Mouse (Mus musculus): Measurements from ENCODE around the gene Tdrkh. TPM values are rescaled to one million over a fixed set of nuclear protein-coding genes. Genes with fewer than 3 reads are reported as not detected.

Tdrkh gene
- polyA plus RNA-seq, 1 experiment from 2014 or later = 61.6 TPM

GRCm38 (mm10) chr3:94374636-94375035 lies 38.4 kb upstream of the Tdrkh start:
- no peak for ATAC-seq
- no peak overlapping the region for H3K27ac ChIP-seq
- peaks cover 8% of the 10 kb centered on the region for H3K27me3 ChIP-seq
- no peak overlapping the region for H3K4me3 ChIP-seq (replicated peaks)
- no peaks in the 10 kb centered on the region for H3K36me3 ChIP-seq
- H3K4me2 ChIP-seq (replicated peaks) = no peak overlapping the region
- H3K4me1 ChIP-seq (replicated peaks) = peaks cover 28% of the 10 kb centered on the region
- H3K9me3 ChIP-seq = no peaks in the 10 kb centered on the region
- no peak overlapping the region for H3K9ac ChIP-seq (replicated peaks)

DNA sequence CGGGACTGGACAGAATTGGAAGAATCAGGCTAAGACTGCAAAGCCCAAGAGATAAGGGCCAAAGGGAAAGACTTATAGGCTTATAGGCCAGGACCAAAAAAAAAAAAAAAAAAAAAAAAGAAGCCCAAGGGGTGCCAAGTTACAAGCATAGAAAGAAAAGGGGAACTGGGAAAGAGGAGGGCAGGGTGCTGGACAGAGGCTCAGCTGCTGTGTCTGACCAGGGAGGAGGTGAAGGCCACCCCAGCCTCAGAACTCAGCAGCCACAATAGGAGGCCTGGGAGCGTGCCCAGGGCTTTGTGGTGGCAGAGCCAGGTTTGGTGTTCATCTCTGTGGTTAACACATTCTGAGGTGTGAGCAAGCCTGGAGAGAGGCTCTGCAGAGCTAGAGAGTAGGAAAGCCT lies 37.9 kb upstream of the Tdrkh start:
- 83% methylated on average over 2 of the region's 2 CpGs for WGBS
- no peak for ATAC-seq
- Histone ChIP-seq H3K36me3 (no peaks in the 10 kb centered on the region), H3K9ac (replicated peaks) (no peak overlapping the region), H3K4me1 (replicated peaks) (peaks cover 31% of the 10 kb centered on the region), H3K4me3 (replicated peaks) (no peak overlapping the region), H3K27me3 (peaks cover 8% of the 10 kb centered on the region), H3K9me3 (no peaks in the 10 kb centered on the region), H3K27ac (no peak overlapping the region), H3K4me2 (replicated peaks) (no peak overlapping the region)

- H3K36me3 ChIP-seq = no peaks in the 10 kb centered on the region
- no peak overlapping the region for H3K27ac ChIP-seq
- no peak overlapping the region for H3K4me2 ChIP-seq (replicated peaks)
- no peak overlapping the region for H3K4me3 ChIP-seq (replicated peaks)
- WGBS = 36% methylated on average over 5 of the region's 5 CpGs
- H3K9me3 ChIP-seq = no peaks in the 10 kb centered on the region
- no peak for ATAC-seq
- no peak overlapping the region for H3K9ac ChIP-seq (replicated peaks)
- H3K4me1 ChIP-seq (replicated peaks) = peaks cover 32% of the 10 kb centered on the region
- peaks cover 8% of the 10 kb centered on the region for H3K27me3 ChIP-seq
Observed at GRCm38 (mm10) chr3:94375861-94376260, 37.2 kb upstream of the Tdrkh start.

- ATAC-seq = no peak
- no peak overlapping the region for H3K27ac ChIP-seq
- no peak overlapping the region for H3K4me3 ChIP-seq (replicated peaks)
- no peak overlapping the region for H3K4me2 ChIP-seq (replicated peaks)
- H3K9ac ChIP-seq (replicated peaks) = no peak overlapping the region
- peaks cover 8% of the 10 kb centered on the region for H3K27me3 ChIP-seq
- peaks cover 22% of the 10 kb centered on the region for H3K4me1 ChIP-seq (replicated peaks)
- WGBS = 22% methylated on average over 13 of the region's 13 CpGs
- no peaks in the 10 kb centered on the region for H3K9me3 ChIP-seq
- no peaks in the 10 kb centered on the region for H3K36me3 ChIP-seq
Observed at GRCm38 (mm10) chr3:94377028-94377923, 35.8 kb upstream of the Tdrkh start.

GRCm38 (mm10) chr3:94379831-94380510 lies 33.1 kb upstream of the Tdrkh start:
- 0 out of 2 replicates have a peak, but pooled peaks cover under 1% of the 10 kb centered on the region for H3K27me3 ChIP-seq
- H3K4me2 ChIP-seq (replicated peaks) = no peak overlapping the region
- WGBS = 26% methylated on average over 9 of the region's 9 CpGs
- H3K27ac ChIP-seq = no peak overlapping the region
- H3K9ac ChIP-seq (replicated peaks) = no peak overlapping the region
- H3K9me3 ChIP-seq = no peaks in the 10 kb centered on the region
- no peaks in the 10 kb centered on the region for H3K36me3 ChIP-seq
- H3K4me3 ChIP-seq (replicated peaks) = no peak overlapping the region
- H3K4me1 ChIP-seq (replicated peaks) = peaks cover 4% of the 10 kb centered on the region; the same call in 1 of the 2 replicates
- ATAC-seq = no peak

- H3K4me3 ChIP-seq (replicated peaks) = no peak overlapping the region
- H3K4me1 ChIP-seq (replicated peaks) = peaks cover 4% of the 10 kb centered on the region; the same call in 1 of the 2 replicates
- H3K4me2 ChIP-seq (replicated peaks) = no peak overlapping the region
- no peaks in the 10 kb centered on the region for H3K36me3 ChIP-seq
- 74% methylated on average over 5 of the region's 5 CpGs for WGBS
- H3K9me3 ChIP-seq = no peaks in the 10 kb centered on the region
- no peaks in the 10 kb centered on the region for H3K27me3 ChIP-seq
- ATAC-seq = no peak
- no peak overlapping the region for H3K9ac ChIP-seq (replicated peaks)
- no peak overlapping the region for H3K27ac ChIP-seq
Observed at GRCm38 (mm10) chr3:94382308-94382707, 30.8 kb upstream of the Tdrkh start.

- Histone ChIP-seq H3K9ac (replicated peaks) (no peak overlapping the region), H3K27ac (no peak overlapping the region), H3K4me3 (replicated peaks) (no peak overlapping the region), H3K36me3 (no peaks in the 10 kb centered on the region), H3K9me3 (no peaks in the 10 kb centered on the region), H3K27me3 (no peaks in the 10 kb centered on the region), H3K4me2 (replicated peaks) (no peak overlapping the region), H3K4me1 (replicated peaks) (peaks cover 4% of the 10 kb centered on the region; the same call in 1 of the 2 replicates)
- no peak for ATAC-seq
- 47% methylated on average over 3 of the region's 3 CpGs for WGBS
Observed at GRCm38 (mm10) chr3:94383476-94383875, 29.6 kb upstream of the Tdrkh start.

GRCm38 (mm10) chr3:94386671-94387070 lies 26.4 kb upstream of the Tdrkh start:
- ATAC-seq = no peak
- H3K27me3 ChIP-seq = no peaks in the 10 kb centered on the region
- H3K9ac ChIP-seq (replicated peaks) = no peak overlapping the region
- H3K4me2 ChIP-seq (replicated peaks) = no peak overlapping the region
- H3K9me3 ChIP-seq = no peaks in the 10 kb centered on the region
- WGBS = 65% methylated on average over 4 of the region's 4 CpGs
- H3K36me3 ChIP-seq = no peaks in the 10 kb centered on the region
- H3K4me3 ChIP-seq (replicated peaks) = no peak overlapping the region
- no peaks in the 10 kb centered on the region for H3K4me1 ChIP-seq (replicated peaks)
- no peak overlapping the region for H3K27ac ChIP-seq

DNA sequence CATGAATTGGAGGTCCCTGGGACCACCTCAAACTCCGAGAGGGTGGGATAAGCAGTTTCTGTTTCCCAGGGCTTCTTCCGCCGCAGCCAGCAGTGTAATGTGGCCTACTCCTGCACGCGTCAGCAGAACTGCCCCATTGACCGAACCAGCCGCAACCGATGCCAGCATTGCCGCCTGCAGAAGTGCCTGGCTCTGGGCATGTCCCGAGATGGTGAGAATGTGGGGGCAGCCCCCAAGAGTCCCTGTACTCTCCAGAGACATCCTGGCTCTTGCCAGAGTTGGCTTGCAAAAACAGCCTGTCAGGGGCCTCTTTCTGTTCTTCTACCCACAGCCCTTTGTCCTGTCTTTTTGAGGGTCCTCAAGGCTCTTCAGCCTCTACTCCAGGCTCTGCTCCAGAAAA lies 25.7 kb upstream of the Tdrkh start:
- Histone ChIP-seq H3K36me3 (no peaks in the 10 kb centered on the region), H3K27me3 (no peaks in the 10 kb centered on the region), H3K4me1 (replicated peaks) (no peaks in the 10 kb centered on the region), H3K4me2 (replicated peaks) (no peak overlapping the region), H3K27ac (no peak overlapping the region), H3K4me3 (replicated peaks) (no peak overlapping the region), H3K9me3 (no peaks in the 10 kb centered on the region), H3K9ac (replicated peaks) (no peak overlapping the region)
- WGBS = 95% methylated on average over 10 of the region's 10 CpGs
- ATAC-seq = no peak

DNA sequence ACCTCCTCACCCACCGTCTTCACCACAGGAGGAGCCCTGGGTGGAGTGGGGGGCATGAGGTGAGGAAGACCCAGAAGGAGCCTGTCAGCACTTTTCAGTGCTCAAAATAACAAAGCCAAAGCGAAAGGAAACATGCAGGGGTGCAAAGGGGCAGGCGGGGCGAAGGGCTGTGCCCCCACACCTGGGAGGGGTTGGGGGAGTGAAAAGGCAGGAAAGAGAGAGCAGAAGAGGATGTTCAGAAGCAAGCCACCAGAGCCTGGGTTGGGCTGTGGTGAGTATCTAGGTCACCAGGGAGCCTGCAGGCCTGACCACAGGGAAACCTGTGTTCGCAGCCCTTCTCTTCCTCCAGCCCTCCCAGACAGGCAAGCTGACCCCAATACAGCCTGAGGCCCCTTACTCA lies 25.0 kb upstream of the Tdrkh start:
- Histone ChIP-seq H3K9me3 (no peaks in the 10 kb centered on the region), H3K4me1 (replicated peaks) (no peaks in the 10 kb centered on the region), H3K4me3 (replicated peaks) (no peak overlapping the region), H3K27ac (no peak overlapping the region), H3K9ac (replicated peaks) (no peak overlapping the region), H3K27me3 (no peaks in the 10 kb centered on the region), H3K36me3 (no peaks in the 10 kb centered on the region), H3K4me2 (replicated peaks) (no peak overlapping the region)
- no peak for ATAC-seq
- WGBS = 86% methylated on average over 5 of the region's 5 CpGs

DNA sequence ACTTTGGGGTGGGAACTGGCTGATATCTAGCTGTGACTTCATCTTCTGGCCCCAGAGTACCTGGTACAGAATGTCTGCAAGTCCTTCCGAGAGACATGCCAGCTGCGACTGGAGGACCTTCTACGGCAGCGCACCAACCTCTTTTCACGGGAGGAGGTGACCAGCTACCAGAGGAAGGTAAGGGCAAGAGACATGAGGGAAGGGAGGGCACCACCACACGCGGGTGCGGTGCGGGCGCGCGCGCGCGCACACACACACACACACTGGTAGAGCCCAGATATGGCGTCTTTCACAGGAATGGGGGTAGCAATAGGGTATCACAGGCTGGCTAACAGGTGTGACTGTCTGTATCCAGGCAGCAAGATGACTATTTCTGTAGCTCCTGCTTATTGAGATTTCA lies 23.7 kb upstream of the Tdrkh start:
- no peak overlapping the region for H3K4me2 ChIP-seq (replicated peaks)
- no peak overlapping the region for H3K27ac ChIP-seq
- ATAC-seq = no peak
- no peaks in the 10 kb centered on the region for H3K27me3 ChIP-seq
- H3K4me3 ChIP-seq (replicated peaks) = no peak overlapping the region
- H3K36me3 ChIP-seq = no peaks in the 10 kb centered on the region
- H3K9ac ChIP-seq (replicated peaks) = no peak overlapping the region
- no peaks in the 10 kb centered on the region for H3K9me3 ChIP-seq
- H3K4me1 ChIP-seq (replicated peaks) = no peaks in the 10 kb centered on the region
- 92% methylated on average over 16 of the region's 16 CpGs for WGBS

- Histone ChIP-seq H3K27ac (no peak overlapping the region), H3K4me3 (replicated peaks) (no peak overlapping the region), H3K36me3 (no peaks in the 10 kb centered on the region), H3K9me3 (no peaks in the 10 kb centered on the region), H3K27me3 (no peaks in the 10 kb centered on the region), H3K4me1 (replicated peaks) (no peaks in the 10 kb centered on the region), H3K4me2 (replicated peaks) (no peak overlapping the region), H3K9ac (replicated peaks) (no peak overlapping the region)
- WGBS = 86% methylated on average over 5 of the region's 5 CpGs
- no peak for ATAC-seq
Observed at GRCm38 (mm10) chr3:94391001-94391400, 22.1 kb upstream of the Tdrkh start.

Data from midbrain, embryonic 13.5 days (tissue).